Comparison of ENCODE assay signal across 8 mouse cellular contexts in the genomic region with DNA sequence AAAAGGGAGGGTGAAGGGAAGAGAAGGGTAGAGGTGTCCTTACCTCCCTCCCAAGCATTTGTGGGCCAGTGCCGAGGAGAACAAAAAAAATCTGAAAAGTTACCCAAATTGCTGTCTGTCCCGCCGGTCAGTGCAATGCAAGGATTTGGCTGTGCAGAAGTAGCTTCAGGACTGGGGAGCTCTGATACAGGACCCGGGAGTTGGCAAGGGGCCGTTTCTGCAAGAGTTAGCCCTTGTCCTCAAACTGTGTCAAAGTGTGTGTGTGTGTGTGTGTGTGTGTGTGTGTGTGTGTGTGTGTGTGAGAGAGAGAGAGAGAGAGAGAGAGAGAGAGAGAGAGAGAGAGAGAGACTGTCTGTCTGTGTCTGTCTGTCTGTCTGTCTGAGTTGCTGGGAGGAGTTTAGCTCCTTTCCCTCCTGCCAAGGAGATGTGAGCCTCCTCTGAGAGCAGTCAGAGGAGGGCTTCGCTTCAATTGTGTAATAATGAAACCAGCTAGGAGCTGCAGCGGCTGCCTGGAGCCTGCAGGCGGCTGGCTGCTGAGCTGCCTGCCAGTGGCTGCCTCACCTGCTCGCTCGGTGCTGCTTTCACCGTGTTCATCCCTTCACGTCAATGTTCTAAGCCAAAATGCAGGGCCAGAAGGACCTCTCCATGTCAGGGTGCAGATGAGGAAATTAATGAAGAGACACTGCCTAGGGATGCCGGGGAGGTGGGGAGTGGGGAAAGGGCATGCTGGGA. TPM values are rescaled to one million over a fixed set of nuclear protein-coding genes. Genes with fewer than 3 reads are reported as not detected.
DNase-seq lines count a peak whose midpoint lies in the region; ATAC-seq and TF ChIP-seq lines count a peak whose summit lies in the region.

No protein-coding gene starts in this region.

- H3K9me3 ChIP-seq in heart, embryonic 10.5 days, result no peaks in the 10 kb centered on the region
- H3K9me3 ChIP-seq in liver, embryonic 13.5 days (replicated peaks), result no peaks in the 10 kb centered on the region
- H3K9me3 ChIP-seq in neural tube, embryonic 15.5 days (replicated peaks), result no peaks in the 10 kb centered on the region

- H3K4me2 ChIP-seq in liver, embryonic 13.5 days, result peak overlapping the region; percentile 49
- H3K4me2 ChIP-seq in neural tube, embryonic 15.5 days, result peak overlapping the region; percentile 67

- TF ChIP-seq CTCF in thymus, adult 2 months (IDR thresholded peaks at IDR 0.05; ENCODE audit: borderline replicate concordance, control insufficient read depth, extremely low read depth, insufficient read depth, low read length, poor library complexity), result no peak

- no peak overlapping the region for H3K9ac ChIP-seq in liver, embryonic 13.5 days
- peak overlapping the region; percentile 61 for H3K9ac ChIP-seq in neural tube, embryonic 15.5 days (replicated peaks)

- no peak for ATAC-seq in liver, embryonic 13.5 days (ENCODE audit: low read depth)
- peak; percentile 74 for ATAC-seq in neural tube, embryonic 15.5 days (ENCODE audit: low FRiP score)

- H3K27ac ChIP-seq in thymus, adult 2 months (ENCODE audit: control insufficient read depth, insufficient read depth, low read length), result no peak overlapping the region
- peak overlapping the region; percentile 10; the same call in 1 of the 2 replicates for H3K27ac ChIP-seq in heart, embryonic 10.5 days
- no peak overlapping the region for H3K27ac ChIP-seq in liver, embryonic 13.5 days
- peak overlapping the region; percentile 90 for H3K27ac ChIP-seq in neural tube, embryonic 15.5 days (replicated peaks)

- WGBS in thymus, adult 2 months, result 9% methylated on average over 13 of the region's 13 CpGs
- 11% methylated on average over 13 of the region's 13 CpGs for WGBS in heart, embryonic 10.5 days
- 13% methylated on average over 13 of the region's 13 CpGs for WGBS in liver, embryonic 13.5 days (ENCODE audit: insufficient replicate concordance)
- 4% methylated on average over 13 of the region's 13 CpGs for WGBS in neural tube, embryonic 15.5 days

- peaks cover 10% of the 10 kb centered on the region; the same call in 1 of the 2 replicates for H3K4me1 ChIP-seq in thymus, adult 2 months (replicated peaks; ENCODE audit: control insufficient read depth, insufficient read depth, low read length)
- H3K4me1 ChIP-seq in heart, embryonic 10.5 days, result peaks cover 34% of the 10 kb centered on the region
- H3K4me1 ChIP-seq in liver, embryonic 13.5 days (replicated peaks), result 0 out of 2 replicates have a peak, but pooled peaks cover 3% of the 10 kb centered on the region
- peaks cover 74% of the 10 kb centered on the region for H3K4me1 ChIP-seq in neural tube, embryonic 15.5 days

- peak; percentile 9 for DNase-seq in thymus, adult 2 months
- no peak for DNase-seq in thymus, adult 18-20 months
- peak; percentile 67 for DNase-seq in embryo, embryonic 10 days (ENCODE audit: low spot score)
- DNase-seq in heart, embryonic 10.5 days (ENCODE audit: low spot score), result peak; percentile 68
- peak; percentile 27 to 34 for DNase-seq in kidney, adult 8-10 months
- DNase-seq in liver, embryonic 13.5 days, result no peak
- DNase-seq in urinary bladder, adult 2 months (ENCODE audit: low spot score), result no peak

- no peak for TF ChIP-seq POLR2A in thymus, adult 2 months (IDR thresholded peaks at IDR 0.05; ENCODE audit: control insufficient read depth, extremely low read depth, insufficient read depth, low read length, poor library complexity)

- peak overlapping the region; percentile 3 for H3K4me3 ChIP-seq in thymus, adult 2 months (ENCODE audit: control insufficient read depth, insufficient read depth, low read length)
- peak overlapping the region; percentile 53 for H3K4me3 ChIP-seq in heart, embryonic 10.5 days
- H3K4me3 ChIP-seq in liver, embryonic 13.5 days (replicated peaks), result peak overlapping the region; percentile 23; the same call in 1 of the 2 replicates
- H3K4me3 ChIP-seq in neural tube, embryonic 15.5 days (replicated peaks), result peak overlapping the region; percentile 52

- H3K27me3 ChIP-seq in thymus, adult 2 months (ENCODE audit: control insufficient read depth, insufficient read depth, low read length), result peaks cover 2% of the 10 kb centered on the region; the same call in 1 of the 2 replicates
- peaks cover 33% of the 10 kb centered on the region for H3K27me3 ChIP-seq in heart, embryonic 10.5 days (ENCODE audit: insufficient read depth, poor library complexity, severe bottlenecking)
- peaks cover 29% of the 10 kb centered on the region for H3K27me3 ChIP-seq in liver, embryonic 13.5 days
- H3K27me3 ChIP-seq in neural tube, embryonic 15.5 days (replicated peaks), result no peaks in the 10 kb centered on the region

- no peaks in the 10 kb centered on the region for H3K36me3 ChIP-seq in thymus, adult 2 months (ENCODE audit: control insufficient read depth, insufficient read depth, low read length)
- H3K36me3 ChIP-seq in heart, embryonic 10.5 days, result no peaks in the 10 kb centered on the region
- H3K36me3 ChIP-seq in liver, embryonic 13.5 days, result no peaks in the 10 kb centered on the region
- no peaks in the 10 kb centered on the region for H3K36me3 ChIP-seq in neural tube, embryonic 15.5 days

RNA-seq across cellular contexts. Expression of a gene that starts 0.9 kb away (rescaled TPM):
- 0.05 and 0.11 TPM in 2 replicates for polyA plus RNA-seq in thymus, adult 2 months (2012; rRNA removed)
- polyA plus RNA-seq in heart, embryonic 10.5 days (2016; fragmentation: Nextera tagmentation; extraction: Ambion mirVana), result 0.05 TPM in 1 of 2 replicates, not detected in the other
- polyA plus RNA-seq in liver, embryonic 13.5 days (2015; fragmentation: Nextera tagmentation; extraction: Ambion mirVana), result 0.06 and 0.08 TPM in 2 replicates
- 5.1 and 6.0 TPM in 2 replicates for polyA plus RNA-seq in neural tube, embryonic 15.5 days (2015; fragmentation: Nextera tagmentation; extraction: Ambion mirVana)
- 0.01 and 0.03 TPM in 2 replicates for polyA plus RNA-seq in urinary bladder, adult 2 months (2012; rRNA removed)

Comparison
In these comparisons a context has a peak if more than half of its experiments do, and no peak if none do; other contexts are left out.
1. DNase-seq: peak in thymus, adult 2 months (single experiment), embryo, embryonic 10 days (single experiment), heart, embryonic 10.5 days (single experiment) and kidney, adult 8-10 months (2 of 2); none in thymus, adult 18-20 months (0 of 2), liver, embryonic 13.5 days (single experiment) and urinary bladder, adult 2 months (single experiment).
2. H3K27ac ChIP-seq: peak in heart, embryonic 10.5 days (single experiment) and neural tube, embryonic 15.5 days (single experiment); none in thymus, adult 2 months (single experiment) and liver, embryonic 13.5 days (single experiment).
3. H3K4me3 ChIP-seq: peak in every context shown above with its lines; median percentile 53 in heart, embryonic 10.5 days; 52 in neural tube, embryonic 15.5 days; 23 in liver, embryonic 13.5 days; 3 in thymus, adult 2 months.